Mouse (Mus musculus): Measurements from ENCODE around the gene Bace1.
A peak's percentile ranks its signal among the peaks of the same experiment; 100 is the strongest.

Gene Bace1

DNA sequence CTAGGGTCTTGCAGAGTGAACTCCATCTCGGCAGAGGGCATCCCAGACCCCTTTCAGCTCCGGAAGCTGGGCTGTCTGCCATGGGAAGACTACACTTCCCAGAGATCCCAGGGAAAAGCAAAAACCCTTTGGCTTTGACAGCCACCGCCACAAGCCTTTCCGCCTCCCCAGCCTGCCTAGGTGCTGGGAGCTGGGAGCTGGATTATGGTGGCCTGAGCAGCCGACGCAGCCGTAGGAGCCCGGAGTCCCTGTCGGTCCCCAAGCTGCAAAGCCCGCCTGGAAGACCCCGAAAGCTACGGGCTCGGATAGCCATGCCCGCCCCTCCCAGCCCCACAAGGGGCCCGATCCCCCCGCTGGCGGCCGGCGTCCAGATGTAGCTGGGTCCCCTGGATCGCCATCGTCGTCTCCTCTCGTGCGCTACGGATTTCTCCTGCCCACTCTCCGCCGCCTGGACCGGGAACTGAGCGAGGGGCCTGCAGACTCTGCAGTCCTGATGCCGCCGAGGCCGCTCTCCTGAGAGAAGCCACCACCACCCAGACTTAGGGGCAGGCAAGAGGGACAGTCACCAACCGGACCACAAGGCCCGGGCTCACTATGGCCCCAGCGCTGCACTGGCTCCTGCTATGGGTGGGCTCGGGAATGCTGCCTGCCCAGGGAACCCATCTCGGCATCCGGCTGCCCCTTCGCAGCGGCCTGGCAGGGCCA lies at the start of gene Bace1:
Gene Bace1 (plus strand): TSS at position 147 of the 705 bp plus-strand sequence.
- DNase-seq = peak; percentile 68 to 75

DNA sequence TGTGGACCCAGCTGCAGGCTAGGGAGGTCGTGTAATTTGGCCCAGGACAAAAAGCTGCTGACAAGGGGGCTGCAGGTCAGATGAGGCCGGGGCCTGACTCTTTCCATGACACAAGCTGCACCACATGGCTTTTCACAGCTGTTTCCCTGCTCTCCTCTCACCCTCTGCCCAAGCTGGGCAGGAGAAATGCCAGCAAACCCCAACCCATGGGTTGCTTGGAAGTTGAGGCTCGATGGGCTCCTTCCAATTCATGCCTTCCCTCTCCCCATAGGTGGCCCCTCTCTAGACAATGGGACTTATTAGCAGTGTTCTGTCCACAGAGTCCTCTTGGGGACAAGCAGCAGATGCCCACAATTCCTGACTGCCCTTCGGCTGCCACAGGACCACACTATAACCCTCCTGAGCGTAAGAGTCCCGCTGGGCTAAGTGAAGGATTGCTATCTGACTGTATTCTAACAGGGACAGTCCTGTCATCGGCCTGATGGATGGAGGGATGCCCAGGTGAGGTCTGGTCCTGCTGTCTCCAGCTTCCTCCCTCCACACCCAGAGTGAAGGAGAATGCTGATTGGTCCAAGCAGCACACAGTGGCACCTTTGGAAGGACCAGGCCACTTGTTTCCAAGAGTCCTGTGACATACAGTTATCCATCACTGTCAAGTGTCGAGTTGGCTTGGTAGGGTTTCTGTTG lies 46.8 kb upstream of the Bace1 start:
- DNase-seq = no peak

DNA sequence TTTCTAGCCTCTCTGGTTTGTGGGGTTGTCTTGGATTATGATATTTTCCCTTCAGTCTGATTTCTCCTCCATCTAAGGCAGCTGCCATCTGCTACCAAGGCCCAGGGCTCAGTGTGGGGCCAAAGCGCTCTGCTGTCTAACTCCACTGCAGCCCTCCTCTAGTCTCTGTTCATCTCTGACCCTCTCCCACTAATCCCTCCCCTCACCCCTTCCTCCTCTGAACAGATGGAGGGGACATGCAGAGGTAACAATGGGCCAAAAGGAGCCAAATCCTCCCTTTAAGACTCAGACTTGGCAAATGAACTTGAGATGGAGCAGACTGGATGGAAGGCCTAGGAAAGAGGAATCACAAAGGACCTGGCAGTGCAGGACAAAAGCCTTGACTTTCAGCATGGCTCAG lies 46.1 kb upstream of the Bace1 start:
- no peak for DNase-seq

DNA sequence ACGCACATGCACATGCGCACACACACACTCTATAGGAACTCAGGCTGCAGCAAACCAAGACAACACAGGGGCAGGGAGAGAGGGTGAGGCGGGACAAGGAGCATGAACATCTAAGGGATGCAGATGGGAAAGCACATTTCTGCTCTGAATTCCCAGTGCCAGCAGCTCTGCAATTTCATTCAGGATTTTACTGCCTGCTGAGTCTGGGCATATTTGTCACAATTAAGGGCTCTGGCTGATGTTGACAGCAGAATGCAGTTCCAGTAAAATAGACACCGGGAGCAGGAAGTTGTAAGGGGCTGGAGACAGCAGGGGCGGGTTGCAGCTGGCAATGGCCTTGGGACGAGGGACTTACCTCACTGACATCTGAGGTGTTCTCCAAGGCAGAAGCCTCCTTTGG lies 44.7 kb upstream of the Bace1 start:
- DNase-seq = no peak

DNA sequence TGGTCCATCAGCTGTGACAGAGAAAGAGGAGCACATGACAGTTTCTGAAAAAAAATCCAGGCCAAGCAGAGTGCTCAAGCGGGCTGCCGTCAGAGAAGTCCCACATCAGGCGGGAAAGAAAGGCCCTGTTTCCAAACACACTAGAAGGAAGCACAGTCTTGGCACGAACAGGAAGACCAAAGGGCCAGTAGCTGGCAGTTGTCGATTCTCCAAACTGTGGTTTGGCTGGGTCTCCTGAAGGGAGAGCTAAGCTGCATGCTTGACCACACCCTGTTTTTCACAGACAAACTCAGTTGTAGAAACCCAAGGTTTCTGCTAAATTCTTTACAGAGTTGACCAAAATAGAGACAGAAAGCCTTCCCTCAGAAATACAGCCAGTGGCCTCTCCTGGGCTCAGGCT lies 42.7 kb upstream of the Bace1 start:
- peak; percentile 14 to 29 for DNase-seq

DNA sequence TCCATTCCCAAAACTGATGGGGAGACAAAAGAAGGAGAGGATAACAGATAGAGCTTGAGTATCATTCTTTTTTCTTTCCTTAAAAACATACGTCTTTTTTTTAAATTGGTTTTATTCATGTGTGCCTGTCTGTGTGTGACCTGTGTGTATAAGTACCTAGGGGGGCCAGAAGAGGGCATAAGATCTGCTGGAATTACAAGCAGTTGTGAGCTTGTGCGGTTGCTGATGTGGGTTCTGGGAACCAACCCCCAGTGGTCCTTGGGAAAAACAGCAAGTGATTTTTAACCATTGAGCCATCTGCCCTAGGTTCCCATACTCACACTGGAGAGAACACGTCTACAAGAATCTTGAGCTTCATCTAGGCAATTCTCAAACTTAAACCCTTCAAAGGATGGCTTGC lies 41.1 kb upstream of the Bace1 start:
- no peak for DNase-seq

DNA sequence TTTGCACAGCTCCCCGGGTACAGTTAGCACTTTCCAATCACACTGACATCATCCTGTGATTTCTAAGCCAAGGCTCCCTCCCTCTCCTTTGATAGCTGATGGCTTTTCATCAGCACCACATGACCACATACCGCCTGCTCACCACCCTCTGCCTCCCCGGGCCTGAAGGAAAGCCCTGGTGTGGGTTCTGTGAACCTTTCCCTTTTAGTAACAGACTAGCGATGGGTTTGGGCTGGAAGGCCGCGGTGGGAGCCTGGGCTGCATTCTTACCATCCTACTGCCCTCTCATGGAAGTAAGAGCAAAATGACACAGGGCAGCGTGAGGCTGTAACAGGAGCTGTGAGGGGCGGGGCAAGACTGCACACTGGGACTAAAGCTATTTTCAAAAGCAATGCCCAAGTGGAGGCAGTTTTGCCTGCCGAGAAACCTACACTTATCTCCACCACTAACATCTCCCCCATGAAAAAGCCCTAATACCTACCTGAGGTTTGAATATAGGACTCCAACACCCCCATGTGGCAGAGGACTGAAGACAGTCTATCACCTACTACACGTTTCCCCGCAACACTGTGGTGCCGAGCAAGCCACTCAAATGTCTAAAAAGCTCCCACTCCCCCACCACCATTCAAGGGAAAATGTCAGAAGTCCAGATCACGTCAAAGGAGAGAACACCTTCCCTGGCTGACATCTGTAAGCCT lies 39.8 kb upstream of the Bace1 start:
- DNase-seq = peak in 1 of 2 experiments; percentile 24

DNA sequence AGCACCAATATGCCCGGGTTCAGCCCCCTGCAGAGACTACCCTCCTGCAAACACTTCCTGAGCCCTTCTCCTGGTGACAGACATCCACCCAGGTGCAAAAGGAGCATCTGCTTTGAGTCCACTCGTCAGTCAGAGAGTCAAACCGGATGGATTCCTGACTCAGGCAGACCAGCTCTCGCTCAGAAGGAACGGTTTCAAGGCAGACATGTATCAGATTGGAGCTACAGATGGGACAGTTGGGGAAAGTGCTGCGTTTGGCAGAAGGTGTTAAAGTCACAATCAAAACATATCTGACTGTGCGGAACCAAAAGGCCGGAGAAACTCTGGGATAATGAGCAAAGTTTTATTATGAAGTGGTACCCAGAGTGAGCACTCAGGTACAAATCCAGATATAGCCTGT lies 39.0 kb upstream of the Bace1 start:
- no peak for DNase-seq

DNA sequence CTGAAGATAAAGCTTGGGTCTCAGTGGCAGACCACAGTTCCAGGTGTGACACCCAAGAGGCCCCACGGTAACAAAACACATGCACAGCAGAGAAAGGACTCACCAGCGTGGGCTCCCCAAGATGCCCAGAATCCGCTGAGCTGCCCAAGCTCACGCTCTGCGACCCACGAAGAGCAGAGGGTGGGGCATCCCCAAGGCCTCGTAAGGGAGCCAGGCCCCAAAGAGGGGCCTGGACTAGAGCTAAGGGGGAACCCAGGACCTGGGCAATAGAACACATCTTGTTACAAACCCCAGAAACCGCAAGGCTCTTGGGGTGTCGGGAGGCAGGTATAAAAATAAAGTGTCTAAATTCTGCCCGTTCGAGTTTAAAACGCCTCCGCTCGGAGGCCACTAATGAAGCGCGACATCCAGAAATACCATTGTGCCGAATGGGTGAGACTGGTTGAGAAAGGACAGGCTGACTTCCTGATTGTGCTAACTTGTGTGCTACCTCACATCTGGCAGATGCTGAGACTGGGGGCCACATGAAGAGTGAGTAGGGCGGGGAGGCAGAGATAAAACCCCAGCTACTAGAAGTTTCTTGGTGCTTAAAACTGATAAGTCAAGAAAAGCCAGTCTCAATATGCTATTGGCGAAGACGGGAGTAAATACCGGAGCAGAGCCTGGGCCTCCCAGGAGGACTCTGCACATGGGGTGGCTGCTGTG lies 35.2 kb upstream of the Bace1 start:
- DNase-seq = no peak

DNA sequence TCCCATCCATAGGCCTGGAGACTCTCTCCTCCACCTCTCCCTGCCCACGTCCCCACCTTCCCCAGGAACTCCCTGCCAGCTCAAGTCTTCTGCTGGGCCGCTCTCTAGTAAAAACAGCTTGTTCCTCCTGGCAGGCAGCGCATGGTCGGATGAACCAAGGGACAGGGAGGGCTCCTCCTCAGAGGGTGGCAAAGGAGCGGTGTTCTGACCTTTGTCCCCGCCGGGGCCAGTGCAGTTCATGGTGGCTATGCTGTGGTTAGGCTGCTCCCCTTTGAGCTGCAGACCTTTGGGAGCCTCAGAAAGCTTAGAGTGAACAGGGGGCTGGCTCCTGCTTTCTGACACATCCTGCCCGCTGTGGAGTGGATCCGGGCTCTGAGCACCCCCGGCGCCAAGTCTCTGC lies 31.5 kb upstream of the Bace1 start:
- DNase-seq = no peak

DNA sequence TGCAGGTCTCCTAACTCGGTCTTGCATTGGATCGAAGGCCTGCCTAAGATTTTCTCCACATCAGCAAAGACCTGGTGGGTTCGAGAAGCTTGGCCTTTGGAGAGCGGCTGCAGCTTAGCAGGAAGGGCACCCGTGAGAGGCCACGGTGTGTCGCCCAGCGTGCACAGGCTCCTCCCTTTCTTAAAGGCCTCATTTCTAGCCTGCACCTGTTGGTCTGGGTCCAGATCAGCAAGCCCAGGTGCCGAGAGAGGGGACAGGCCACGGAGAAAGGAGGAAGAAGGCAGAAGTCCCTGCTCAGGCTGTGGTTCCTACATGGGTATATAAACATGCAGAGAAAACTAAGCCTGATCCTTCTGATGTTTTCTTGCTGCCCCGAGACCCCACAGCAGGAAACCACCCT lies 31.0 kb upstream of the Bace1 start:
- DNase-seq = no peak

DNA sequence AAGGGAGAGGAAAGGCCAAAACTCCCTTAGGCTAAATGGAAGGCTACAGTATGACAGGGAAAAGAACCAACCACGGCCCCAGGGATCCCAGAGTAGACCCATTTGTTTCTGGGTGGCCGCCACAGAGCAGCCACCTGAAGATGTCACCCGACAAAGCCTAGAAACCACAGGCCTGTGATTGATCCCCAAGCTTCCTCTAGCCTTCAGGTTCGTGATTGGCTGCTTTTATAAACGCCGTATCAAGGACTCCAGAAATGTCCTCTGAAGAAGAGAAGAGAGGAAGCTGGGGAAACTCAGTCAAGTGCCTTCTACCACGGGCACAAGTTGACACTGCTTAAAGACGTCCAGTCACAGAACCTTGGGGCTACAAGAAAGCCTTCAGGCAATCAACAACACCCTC lies 30.6 kb upstream of the Bace1 start:
- no peak for DNase-seq

DNA sequence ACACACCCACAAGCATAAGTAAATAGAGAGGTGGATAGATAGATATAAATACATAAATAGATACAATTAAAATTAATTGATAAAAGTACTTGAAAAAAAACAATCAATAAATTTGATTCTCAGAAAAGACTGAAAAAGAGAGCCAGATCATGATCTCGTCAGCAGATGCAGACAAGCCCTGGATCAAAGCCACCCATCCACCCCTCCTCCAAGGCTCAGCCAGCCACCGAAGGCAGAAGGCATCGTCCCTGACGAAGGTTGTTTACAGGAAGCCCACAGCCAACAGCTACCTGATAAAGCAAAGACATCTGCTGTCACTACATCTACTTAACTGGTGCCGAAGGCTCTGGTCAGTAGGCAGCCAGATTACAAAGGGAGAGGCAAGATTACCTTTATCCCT lies 26.4 kb upstream of the Bace1 start:
- no peak for DNase-seq

DNA sequence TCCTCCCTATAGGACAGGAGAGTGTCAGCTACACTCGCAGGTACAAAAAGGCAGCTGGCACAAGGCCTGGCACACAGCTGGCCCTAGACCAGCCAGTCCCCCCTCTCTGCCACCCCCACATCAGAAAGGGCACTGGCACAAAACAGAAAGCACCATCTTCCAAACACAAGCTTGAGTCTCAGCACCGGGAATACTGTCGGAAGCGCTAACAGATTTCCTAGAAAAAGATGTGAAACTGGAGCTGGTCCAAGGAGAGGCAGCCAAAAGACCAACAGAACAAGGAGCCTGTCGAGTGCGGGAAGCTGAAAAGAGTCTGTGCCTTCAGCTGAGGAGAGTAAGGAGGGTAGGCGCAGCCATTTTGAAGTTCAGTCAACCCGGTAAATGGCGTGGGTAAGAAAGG lies 23.3 kb upstream of the Bace1 start:
- DNase-seq = no peak

DNA sequence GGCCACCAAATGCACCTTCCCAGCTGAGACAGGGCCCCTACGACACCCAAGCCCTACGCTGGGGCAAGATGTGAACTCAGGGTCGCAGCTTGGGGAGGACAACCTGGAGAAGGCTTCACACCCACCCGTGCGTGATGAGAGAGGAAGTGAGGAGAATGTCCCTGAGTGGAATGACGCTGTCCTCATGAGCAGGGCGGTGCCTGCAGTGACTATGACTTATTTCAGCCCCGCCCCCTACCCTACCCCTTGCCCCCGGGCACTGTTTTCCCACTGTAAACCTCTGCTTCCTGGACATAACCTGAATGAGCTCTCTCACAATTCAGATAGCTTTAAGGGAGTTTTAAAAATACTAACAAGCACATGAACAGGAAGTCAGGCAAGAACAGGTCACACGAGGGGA lies 22.9 kb upstream of the Bace1 start:
- peak in 1 of 2 experiments; percentile 26 for DNase-seq

DNA sequence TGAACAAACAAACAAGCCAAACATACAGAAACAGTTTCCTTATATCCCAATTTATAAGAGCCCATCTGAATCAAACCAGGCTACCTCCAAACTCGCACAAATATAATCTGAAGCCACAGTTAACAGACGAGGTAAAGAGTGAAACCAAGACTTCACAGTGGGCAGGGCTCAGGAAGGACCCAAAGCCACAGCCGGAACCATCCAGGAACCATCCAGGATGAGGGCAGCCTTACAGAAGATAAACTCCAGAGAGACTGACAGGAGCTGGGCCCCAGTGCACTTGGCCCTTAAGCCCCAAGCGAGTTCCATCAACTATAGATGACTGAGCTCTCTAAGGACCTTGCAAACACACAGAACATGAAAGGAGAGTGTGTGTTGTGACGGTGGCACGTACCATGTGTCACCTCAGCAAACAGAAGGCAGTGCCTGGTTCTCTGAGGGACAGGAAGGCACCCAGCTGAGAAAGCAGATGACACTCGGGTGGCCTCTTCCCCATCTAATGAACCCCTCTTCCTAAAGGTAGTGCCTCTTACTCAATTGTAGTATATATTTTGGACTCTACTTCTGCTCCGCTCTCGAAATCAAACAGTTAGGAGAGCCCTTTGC lies 19.9 kb upstream of the Bace1 start:
- DNase-seq = no peak

DNA sequence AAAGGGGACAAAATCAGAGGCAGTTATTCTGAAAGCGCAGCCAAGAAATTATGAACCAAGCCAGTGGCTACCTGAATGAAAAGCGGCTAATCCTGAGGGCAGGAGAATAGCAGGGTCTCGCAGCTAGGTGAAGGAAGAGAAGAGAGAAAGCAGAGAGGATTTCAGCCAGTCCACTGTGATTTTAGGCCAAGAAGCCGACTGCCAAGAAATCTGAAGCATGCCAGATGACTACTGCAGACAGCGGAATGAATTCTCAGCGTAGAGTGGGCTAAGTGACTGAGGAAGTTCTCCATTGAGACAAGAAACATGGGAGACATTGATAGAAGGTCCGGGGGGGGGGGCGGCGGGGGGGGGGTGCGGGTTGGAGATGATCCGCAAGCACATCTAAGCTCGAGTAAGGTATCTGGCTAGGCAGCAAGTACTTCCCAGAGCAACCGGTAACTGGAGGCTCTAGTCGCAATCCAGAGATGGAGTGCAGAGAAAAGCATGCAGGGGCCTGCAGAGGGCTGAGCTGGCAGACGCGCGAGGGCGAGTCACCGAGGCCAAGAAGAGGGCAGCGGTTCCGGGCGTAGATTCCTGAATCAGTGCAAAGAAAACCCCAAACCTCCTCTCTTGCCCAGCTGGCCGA lies 10.6 kb upstream of the Bace1 start:
- peak in 1 of 2 experiments; percentile 28 for DNase-seq

DNA sequence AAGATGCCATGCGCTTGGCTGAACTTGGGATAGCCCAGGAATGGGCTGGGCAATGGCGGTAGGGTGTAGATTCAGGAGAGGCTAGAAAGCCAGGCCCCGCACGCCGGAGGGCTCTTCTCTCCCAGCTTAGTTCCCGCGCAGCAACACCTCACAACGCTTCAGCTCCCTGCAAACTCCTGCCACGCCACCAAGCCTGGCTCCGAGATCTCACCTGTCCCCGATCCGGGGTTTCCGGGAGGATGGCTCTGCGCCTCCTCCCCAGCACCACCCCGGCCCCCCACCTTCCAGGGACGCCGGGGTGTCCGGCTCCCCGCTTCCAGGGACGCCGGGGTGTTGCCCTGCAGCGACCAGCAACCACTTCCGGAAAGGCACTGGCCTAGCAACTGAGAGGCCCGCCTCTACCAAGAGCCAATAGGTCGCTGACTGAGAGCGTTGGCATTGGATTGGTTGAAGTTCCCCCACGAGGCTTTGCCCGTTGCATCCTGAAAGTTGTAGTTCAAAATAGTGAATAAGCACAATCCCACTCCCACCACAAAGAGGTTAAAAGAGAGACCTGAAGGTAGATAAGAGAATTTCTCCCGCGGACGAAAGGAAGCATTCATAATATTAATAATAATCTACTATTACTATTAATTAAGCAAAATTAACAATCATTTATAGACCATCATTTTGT lies 10.0 kb upstream of the Bace1 start, which contains the start of gene Cep164:
Gene Cep164 (minus strand): TSS at position 401 of the 673 bp plus-strand sequence.
- DNase-seq = peak; percentile 92 to 94

DNA sequence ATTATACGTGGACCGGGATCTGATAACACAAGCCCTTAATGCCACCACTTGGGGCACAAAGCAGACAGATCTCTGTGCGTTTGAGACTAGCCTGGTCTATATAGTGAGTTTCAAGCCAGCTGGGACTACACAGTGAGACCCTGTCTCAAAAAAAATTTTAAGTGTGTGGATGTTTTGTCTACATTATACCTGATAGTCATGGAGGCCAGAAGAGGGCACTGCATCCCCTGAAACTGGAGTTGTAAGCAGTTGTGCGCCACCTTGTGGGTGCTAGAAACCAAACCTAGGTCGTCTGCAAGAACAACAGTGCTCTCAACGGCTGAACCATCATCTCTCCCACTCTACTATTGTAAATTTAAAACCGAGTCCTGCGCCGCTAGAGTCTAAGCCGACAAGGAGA lies 9.3 kb upstream of the Bace1 start:
- DNase-seq = peak; percentile 77 to 83

DNA sequence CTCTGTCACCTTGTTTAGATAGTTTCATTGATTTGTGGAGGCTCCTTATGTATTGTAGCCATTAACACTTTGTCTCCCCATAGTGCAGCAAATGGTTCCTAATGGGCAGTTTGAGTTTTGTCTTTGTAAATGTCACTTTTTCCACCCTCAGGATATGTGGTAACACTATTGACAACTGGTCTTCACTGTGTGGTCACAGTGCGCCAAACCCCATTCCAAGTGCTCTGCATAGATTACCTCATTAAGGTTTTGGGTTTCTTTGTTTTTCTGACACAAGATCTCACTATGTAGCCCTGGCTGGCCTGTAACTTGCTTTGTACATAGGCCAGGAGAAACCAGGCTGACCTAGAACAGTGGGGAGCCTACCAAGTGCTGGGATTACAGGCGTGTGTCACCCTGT lies 5.5 kb upstream of the Bace1 start:
- DNase-seq = no peak

DNA sequence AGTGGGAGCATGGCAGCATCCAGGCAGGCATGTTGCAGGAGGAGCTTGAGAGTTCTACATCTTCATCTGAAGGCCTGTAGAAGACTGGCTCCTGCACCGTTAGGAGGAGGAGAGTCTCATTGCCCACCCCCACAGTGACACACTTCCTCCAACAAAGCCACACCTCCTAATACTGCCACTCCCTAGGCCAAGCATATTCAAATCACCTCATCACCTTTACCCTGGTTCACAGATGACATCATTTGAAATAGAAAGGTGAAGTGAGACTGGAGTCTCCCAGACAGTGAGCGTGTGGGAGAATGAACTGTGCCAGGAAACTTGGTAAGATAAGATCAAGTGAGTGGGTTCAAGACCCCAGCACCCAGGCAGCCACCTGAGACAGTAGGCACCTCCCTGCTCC lies 4.9 kb upstream of the Bace1 start:
- no peak for DNase-seq

DNA sequence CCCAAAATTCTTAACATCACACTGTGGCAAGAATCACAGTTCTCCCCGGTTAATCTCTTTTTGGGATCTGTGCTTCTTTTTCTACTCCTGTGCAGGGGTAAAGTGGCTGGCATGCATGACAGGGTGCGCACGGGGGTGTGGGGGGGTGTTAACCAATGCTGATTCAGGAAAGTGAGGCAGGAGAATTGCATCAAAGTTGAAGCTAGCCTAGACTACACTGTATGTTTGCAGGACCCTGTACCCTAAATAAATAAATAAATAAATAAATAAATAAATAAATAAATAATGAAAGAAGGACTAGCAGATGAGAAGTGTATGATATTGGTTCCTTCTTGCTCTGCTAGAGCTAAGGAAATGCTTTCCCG lies 329 bp upstream of the Bace1 start:
- no peak for DNase-seq
